Mouse (Mus musculus) lung, adult 2 months (tissue): ENCODE measurements around the gene Mrpl43. TPM values are rescaled to one million over a fixed set of nuclear protein-coding genes. Genes with fewer than 3 reads are reported as not detected.
A peak's percentile ranks its signal among the peaks of the same experiment; 100 is the strongest.

Experiments used
- DNase-seq: peaks from one replicate; pipeline ENCODE4 v3.0.0; 2022
- H3K4me1 ChIP-seq: fragments of 200-500 bp; 2 replicates; pipeline ENCODE4 v1.6.1; 2011; ENCODE audit warnings: low read length; ENCODE audit not compliant: control insufficient read depth, insufficient read depth
- H3K4me3 ChIP-seq: fragments of 200-500 bp; replicated peaks from 2 replicates; pipeline ENCODE3; 2011; ENCODE audit warnings: low read depth, mild to moderate bottlenecking, control low read depth, low read length; ENCODE audit errors: extremely low read depth
- CTCF ChIP-seq: fragments of 200-500 bp; IDR thresholded peaks from 2 replicates; pipeline ENCODE4 v1.5.1; 2011; ENCODE audit warnings: mild to moderate bottlenecking, low read length, control low read depth; ENCODE audit not compliant: insufficient read depth
- POLR2A ChIP-seq: fragments of 200-500 bp; IDR thresholded peaks from 2 replicates; pipeline ENCODE4 v1.6.1; 2011; ENCODE audit warnings: low read depth, mild to moderate bottlenecking, control low read depth, low read length, borderline replicate concordance; ENCODE audit errors: extremely low read depth
- WGBS: fragments of 180-500 bp; shearing (Covaris S2); methylation state at CpG from one replicate; pipeline ENCODE4 v1.1.7; 2018; 5-methylcytosine and 5-hydroxymethylcytosine counted together
- polyA plus RNA-seq: library from polyadenylated mRNA; depleted of rRNA; stranded (reverse); fragments of >200 nt; gene quantifications from 2 replicates; pipeline ENCODE4 v1.2.3, GENCODE M21; 2012

Mrpl43 gene
- polyA plus RNA-seq, 1 experiment = 50.1 TPM

- WGBS = 28% methylated on average over 8 of the region's 8 CpGs
- Histone ChIP-seq H3K4me3 (no peak overlapping the region), H3K4me1 (peaks cover 10% of the 10 kb centered on the region)
- TF ChIP-seq POLR2A (no peak), CTCF (peak; percentile 77)
- peak; percentile 67 for DNase-seq
Measured at GRCm38 (mm10) chr19:45030111-45030510, 23.9 kb upstream of the Mrpl43 start.

- WGBS = 64% methylated on average over 9 of the region's 9 CpGs
- H3K4me1 ChIP-seq = peaks cover 10% of the 10 kb centered on the region
- H3K4me3 ChIP-seq = no peak overlapping the region
- DNase-seq = no peak
- TF ChIP-seq POLR2A (no peak), CTCF (no peak)
Measured at GRCm38 (mm10) chr19:45029571-45029970, 23.3 kb upstream of the Mrpl43 start.

- peaks cover 10% of the 10 kb centered on the region for H3K4me1 ChIP-seq
- TF ChIP-seq POLR2A = no peak
- TF ChIP-seq CTCF = no peak
- WGBS = 63% methylated on average over 19 of the region's 19 CpGs
- no peak for DNase-seq
- no peak overlapping the region for H3K4me3 ChIP-seq
Measured at GRCm38 (mm10) chr19:45028746-45029145, 22.5 kb upstream of the Mrpl43 start.

- 83% methylated on average over 6 of the region's 6 CpGs for WGBS
- DNase-seq = no peak
- no peak for TF ChIP-seq CTCF
- no peak for TF ChIP-seq POLR2A
- H3K4me3 ChIP-seq = no peak overlapping the region
- H3K4me1 ChIP-seq = peaks cover 10% of the 10 kb centered on the region
Measured at GRCm38 (mm10) chr19:45027848-45028247, 21.6 kb upstream of the Mrpl43 start.

- no peak for DNase-seq
- Histone ChIP-seq H3K4me1 (peaks cover 10% of the 10 kb centered on the region), H3K4me3 (no peak overlapping the region)
- WGBS = 60% methylated on average over 6 of the region's 6 CpGs
- no peak for TF ChIP-seq POLR2A
- no peak for TF ChIP-seq CTCF
Measured at GRCm38 (mm10) chr19:45026958-45027670, 20.9 kb upstream of the Mrpl43 start.

- TF ChIP-seq CTCF = no peak
- TF ChIP-seq POLR2A = no peak
- no peak for DNase-seq
- WGBS = 92% methylated on average over 37 of the region's 37 CpGs
- no peak overlapping the region for H3K4me3 ChIP-seq
- peaks cover 3% of the 10 kb centered on the region for H3K4me1 ChIP-seq
Measured at GRCm38 (mm10) chr19:45025937-45026568, 19.8 kb upstream of the Mrpl43 start.

- TF ChIP-seq POLR2A (no peak), CTCF (no peak)
- no peak for DNase-seq
- 80% methylated on average over 20 of the region's 20 CpGs for WGBS
- Histone ChIP-seq H3K4me1 (peaks cover 6% of the 10 kb centered on the region; the same call in 1 of the 2 replicates), H3K4me3 (no peak overlapping the region)
Measured at GRCm38 (mm10) chr19:45024775-45025174, 18.5 kb upstream of the Mrpl43 start.

- WGBS = 78% methylated on average over 11 of the region's 11 CpGs
- Histone ChIP-seq H3K4me1 (peaks cover 8% of the 10 kb centered on the region), H3K4me3 (no peak overlapping the region)
- DNase-seq = no peak
- TF ChIP-seq CTCF = no peak
- no peak for TF ChIP-seq POLR2A
Measured at GRCm38 (mm10) chr19:45023993-45024392, 17.8 kb upstream of the Mrpl43 start.

- DNase-seq = no peak
- no peak overlapping the region for H3K4me3 ChIP-seq
- WGBS = 68% methylated on average over 15 of the region's 15 CpGs
- H3K4me1 ChIP-seq = peaks cover 13% of the 10 kb centered on the region
- TF ChIP-seq CTCF = no peak
Measured at GRCm38 (mm10) chr19:45021362-45021761, 15.1 kb upstream of the Mrpl43 start.

GRCm38 (mm10) chr19:45020348-45020747 lies 14.1 kb upstream of the Mrpl43 start:
- no peak overlapping the region for H3K4me3 ChIP-seq
- 26% methylated on average over 6 of the region's 6 CpGs for WGBS
- no peak for DNase-seq
- H3K4me1 ChIP-seq = peaks cover 13% of the 10 kb centered on the region
- no peak for TF ChIP-seq CTCF
- no peak for TF ChIP-seq POLR2A

GRCm38 (mm10) chr19:45018351-45018831 lies 12.1 kb upstream of the Mrpl43 start:
- Histone ChIP-seq H3K4me1 (peaks cover 13% of the 10 kb centered on the region), H3K4me3 (peak overlapping the region; percentile 89)
- DNase-seq = no peak
- TF ChIP-seq POLR2A = no peak
- TF ChIP-seq CTCF = no peak
- 10% methylated on average over 13 of the region's 13 CpGs for WGBS
